Mouse (Mus musculus) heart, postnatal 4 days (tissue): ENCODE results near the gene Smad3. TPM values are rescaled to one million over a fixed set of nuclear protein-coding genes. Genes with fewer than 3 reads are reported as not detected.

ENCODE experiments used
- DNase-seq: peaks from one replicate; pipeline ENCODE4 v3.0.0; 2021
- total RNA-seq, 2 experiments: library from RNA; stranded (reverse); gene quantifications; 2 replicates each; pipeline ENCODE4 v1.2.3; 2021

The Smad3 gene
- total RNA-seq, 2 experiments from 2014 or later, result 20.7 to 20.9 TPM

DNA sequence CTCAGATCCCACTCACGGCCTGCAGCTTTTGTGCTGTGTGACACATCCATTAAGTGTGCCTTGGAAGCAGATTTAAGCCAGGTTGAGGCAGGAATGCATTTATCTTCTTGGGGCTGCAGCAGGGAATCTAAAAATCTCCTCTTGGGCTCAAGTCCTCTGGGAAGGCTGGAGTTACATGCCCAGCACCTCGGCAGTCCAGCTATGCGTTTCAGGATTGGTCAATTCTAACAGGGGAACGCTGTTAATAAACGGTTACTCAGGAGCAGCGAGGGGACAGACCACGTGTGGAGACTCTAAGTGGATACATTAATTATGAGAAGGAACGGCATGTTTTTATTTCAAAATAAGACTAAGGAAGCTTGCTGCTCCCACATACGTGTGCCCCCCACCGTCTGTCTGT lies 14.7 kb upstream of the Smad3 start:
- DNase-seq, result no peak

DNA sequence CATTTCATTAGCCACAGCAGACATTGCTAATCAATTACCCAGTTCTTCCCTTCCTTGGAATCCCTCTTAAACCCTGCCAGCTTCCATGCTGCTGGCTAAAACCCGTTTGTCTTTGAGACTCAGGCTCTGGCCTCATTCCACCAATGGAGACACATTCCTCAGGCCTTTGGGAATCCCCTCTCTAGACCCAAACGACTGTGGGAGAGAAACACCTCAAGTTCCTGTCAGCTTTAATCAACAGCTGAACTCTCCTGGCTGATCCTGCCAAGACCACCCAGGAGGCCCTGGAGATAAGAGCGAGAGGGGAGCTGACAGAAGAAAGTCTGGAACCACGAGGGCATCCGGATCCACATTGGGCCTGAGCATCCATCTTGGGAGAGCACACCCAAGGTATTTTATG lies 13.9 kb upstream of the Smad3 start:
- DNase-seq, result no peak

DNA sequence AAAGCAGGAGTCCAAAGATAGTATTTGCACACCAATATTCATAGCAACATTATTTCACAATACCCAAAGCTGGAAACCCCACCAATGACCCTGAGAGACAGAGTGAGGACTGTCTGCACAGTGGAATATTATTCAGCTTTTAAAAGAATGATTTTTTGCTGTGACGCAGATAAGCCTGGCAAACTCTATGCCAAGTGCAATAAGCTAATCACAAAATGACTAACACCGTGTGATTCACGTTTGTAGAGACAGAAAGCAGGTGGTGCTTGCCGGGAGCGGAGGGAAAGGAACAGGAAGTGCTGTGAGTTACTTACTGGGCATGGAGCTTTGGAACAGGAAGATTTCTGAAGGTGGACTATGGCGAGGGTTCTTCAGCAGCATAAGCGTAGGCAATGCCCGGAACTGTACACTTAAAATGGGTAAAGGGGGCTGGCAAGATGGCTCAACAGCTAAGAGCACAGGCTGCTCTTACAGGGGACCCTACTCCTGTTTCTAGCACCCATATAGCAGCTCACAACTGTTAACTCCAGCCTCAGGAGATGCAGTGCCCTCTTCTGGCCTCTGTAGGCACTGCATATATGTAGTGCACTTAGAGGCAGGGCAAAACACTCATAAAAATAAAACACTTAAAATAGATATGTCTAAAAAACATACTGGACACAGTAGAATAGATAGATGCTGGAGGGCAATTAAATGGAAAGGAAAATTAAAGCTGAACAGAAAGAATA lies 3.7 kb upstream of the Smad3 start:
- DNase-seq, result no peak

DNA sequence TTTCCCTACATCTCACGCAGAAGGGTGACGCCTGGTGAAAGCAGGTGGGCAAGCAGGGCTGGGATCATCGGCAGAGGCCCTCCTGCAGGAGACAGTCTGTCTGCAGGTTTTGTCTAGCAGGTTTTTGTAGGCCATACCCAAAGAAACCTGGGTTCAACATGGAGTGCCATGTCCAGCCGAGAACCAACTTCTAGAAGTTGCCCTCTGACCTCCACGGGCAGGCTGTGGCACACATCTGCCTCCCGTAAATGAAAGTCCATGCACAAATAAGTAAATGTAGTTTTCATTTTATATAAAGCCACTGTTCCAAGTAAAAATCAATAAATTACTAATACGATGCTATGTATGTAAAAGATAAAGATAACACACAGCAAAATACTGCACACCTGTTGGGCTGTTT lies 3.0 kb upstream of the Smad3 start:
- DNase-seq, result no peak

DNA sequence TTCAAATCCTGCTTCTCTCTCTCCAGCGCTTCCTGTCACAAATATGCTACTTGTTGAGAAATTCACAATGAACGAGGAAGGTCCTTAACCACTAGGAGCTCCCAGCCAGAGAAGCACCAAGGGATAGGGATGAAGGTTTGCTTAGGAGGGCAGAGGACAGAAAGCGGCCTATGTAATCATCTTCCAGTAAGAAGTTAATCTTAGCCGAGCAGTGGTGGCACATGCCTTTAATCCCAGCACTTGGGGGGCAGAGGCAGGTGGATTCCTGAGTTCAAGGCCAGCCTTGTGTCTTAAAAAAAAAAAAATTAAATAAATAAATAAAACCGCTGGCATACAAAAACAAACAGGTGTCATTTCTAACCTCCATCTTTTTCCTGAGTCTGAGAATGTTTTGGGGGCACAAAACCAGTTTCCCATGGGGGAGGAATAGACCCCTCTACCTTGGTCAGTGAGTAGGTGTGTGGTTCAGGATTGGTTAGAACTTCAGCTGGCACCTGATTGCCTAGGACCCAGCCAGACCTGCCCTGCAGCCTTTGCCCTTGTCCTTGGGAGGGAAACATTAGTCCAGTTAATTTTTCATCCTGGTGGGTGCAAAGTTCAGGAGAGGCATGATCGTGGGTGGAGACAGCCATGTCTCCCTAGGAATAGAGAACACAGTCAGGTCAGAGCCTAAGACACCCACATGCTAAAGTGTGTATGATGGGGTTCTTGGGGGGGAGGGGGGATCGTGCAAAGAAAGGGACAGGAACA lies 2.4 kb upstream of the Smad3 start:
- no peak for DNase-seq

DNA sequence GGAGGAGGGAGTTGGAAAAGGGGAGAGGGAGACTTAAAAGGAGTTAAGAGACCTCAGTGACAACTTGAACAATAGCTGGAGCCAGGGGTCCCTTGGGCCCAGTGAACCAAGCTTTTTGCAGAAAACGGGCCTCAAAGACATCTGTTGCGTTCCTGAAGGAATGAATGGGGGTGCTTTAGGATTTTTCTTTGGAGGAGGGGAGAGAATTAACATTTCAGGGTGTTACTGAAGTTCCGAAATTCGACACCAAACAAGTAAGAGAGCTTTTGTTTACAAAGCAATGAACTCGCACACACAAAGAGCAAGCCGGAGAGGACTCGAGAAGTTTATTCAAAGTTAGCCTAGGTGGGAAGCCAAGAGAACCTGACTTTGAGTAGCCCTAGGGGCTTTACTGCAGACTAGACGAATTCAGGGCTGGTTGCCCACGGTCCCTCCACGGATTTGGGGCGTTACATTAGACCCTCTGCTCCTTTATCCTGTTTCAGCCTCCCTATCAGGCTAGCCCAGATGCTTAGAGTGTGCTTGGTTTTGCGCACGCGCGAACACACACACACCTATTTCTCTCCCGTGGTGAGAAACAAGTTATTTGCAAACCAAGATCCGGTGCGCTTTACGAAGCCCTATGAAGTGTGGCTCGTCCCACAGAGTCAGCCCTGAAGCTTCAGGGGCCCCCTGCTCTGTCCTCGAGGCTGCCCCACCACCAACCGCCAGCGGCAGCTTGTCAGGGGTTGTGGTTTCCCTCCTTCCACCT lies 1.0 kb upstream of the Smad3 start:
- no peak for DNase-seq

DNA sequence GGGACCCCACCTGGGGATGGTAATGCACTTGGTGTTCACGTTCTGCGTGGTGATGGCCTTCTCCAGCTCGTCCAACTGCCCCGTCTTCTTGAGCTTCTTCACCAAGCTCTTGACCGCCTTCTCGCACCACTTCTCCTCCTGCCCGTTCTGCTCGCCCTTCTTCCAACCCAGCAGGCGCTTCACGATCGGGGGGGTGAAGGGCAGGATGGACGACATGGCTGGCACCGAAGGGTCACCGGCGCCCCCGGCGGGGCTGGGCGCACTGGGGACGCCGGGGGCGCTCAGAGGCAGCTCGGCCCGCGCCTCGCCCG lies 377 bp downstream of the Smad3 start:
- no peak for DNase-seq

DNA sequence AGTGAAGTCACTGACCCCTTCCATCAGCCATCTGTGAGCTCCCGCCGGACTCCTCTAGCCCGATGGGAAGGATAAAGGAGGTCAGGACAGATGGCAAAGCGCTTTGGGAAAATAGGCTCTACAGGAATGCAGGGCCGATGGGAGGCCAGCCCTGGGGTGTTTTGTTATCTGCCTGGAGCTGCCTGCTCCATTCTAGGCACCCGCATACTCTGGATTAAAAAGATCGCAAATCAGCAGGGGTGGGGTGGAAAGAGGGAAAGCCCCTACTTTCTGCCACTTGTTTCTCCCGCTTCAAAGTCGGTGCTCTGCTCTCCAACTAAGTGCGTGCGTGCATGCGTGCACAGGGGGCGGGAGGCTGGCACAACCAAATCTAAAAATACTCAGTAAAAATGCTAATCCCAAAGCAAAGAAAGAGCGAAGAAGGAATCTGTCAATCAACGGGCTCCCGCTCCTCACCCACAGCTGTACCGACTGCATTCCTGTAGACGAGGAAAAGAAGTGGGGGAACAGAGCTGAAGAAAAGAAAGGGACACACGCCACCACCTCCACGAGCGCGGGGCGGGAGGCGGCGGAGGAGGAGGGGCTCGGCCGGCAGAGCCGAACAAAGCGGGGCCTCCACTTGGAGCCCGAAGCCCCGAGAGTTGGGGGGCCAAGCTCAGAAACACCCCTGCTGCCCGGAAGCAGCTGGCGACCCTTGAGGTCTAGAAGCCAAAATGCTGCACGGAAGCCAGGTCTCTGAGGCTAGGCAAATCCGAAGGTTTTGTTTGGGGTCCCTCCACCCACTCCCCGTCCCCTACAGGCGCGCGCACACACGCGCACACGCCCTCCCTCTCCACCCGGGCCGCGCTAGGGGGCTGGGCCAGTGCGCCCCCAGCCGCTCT lies 973 bp downstream of the Smad3 start:
- DNase-seq, result peak; percentile 52

DNA sequence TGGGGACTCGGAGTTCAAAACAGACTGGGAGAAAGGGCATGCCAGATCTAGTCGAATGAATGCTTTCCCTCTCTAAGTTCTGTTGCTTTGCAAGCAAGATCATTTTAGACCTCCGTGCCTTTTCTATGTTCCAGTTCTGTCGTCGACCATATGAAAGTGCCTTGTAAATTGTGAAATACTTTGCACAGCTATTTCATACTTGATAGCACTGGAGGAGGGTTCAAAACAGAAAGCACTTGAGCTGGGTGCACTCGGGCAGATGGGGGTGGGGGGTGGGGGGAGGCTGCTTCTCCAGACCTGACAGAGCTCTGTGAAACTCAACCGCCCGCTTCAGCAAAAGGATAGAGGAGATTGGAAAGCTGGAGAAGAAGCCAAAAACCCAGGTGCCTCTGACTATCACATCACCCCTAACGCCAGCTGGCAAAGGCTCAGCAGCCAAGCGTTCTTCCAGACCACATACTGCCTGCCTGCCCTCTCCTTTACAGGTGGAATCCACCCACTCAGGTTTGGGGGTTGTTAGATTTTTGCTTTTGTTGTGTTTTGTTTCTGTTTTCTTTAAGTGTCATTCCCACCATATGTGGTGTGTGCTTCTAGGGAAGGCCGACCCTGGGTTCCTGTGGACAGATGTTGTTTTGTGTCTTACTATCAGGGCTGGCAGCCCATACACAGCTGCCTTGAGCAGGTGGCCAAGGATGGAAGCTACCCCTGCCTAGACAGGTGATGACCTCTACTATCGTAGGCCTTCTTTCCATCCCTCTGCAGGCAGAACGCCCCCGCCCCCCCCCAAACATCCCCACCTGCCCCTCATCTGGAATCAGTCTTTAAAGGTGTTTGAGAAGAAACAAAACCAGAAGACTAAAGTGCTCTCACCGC lies 1.9 kb downstream of the Smad3 start:
- peak; percentile 44 for DNase-seq

DNA sequence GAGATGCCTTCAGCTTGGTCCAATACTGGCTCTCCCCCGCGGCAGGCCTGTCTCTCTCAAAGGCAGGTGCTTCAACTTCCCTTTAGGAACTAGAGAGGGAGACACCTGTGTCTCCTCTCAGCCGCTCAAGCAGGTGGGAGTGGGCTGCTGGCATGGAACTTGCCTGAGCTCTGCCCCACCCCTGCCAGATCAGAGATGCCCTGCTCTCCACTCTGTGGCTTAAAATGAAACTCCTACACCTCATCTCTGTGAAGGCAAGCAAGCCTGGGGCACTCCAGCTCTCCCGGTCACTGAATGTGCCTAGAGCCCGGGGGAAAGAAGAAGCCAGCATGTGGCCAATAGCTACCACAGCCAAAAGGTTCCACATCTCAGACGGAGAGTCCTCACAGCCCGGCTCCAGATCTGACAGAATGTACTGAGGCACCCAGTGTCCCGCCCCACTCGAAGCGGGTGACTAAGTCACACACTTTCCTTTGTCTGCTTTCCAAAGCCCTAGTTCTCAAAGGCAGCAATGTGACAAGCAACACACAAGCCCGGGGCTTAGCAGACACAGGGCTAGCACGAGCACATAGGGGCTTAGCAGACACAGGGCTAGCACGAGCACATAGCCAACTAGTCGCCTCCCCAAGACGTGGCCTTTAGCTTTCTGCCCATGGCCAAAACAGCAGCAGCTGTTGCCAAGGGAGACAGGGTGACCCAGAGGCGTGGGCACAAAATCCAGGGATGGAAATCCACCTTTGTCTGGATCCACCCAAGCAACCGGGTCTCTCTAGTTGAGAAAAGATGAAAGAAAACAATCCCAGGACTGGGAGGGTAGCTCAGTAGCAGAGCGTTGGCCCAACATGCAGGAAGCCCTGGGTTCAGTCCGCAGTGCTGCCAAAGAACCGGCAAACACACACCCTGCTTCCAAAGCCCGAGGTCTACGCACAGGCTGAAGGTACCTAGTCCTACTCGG lies 3.0 kb downstream of the Smad3 start:
- no peak for DNase-seq

DNA sequence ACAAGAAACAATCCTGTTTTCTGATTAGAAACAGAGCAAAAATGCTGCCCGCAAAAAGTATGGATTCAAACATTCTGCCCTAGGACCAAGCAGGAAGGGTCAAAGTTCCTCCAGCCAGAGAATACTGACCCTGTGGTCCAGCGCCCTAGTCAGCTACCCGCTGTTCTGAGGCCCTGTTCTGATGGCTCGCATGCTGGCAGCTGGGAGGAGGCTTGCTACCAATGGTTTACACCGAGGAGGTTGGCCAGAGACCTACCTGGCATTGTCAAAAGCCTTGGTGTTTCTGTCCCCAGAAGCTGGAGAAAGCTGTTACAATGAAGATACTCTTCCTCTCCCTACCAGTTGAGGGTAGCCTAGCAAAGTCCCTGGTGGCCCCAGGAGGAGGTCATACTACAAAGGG lies 3.8 kb downstream of the Smad3 start:
- DNase-seq, result no peak

DNA sequence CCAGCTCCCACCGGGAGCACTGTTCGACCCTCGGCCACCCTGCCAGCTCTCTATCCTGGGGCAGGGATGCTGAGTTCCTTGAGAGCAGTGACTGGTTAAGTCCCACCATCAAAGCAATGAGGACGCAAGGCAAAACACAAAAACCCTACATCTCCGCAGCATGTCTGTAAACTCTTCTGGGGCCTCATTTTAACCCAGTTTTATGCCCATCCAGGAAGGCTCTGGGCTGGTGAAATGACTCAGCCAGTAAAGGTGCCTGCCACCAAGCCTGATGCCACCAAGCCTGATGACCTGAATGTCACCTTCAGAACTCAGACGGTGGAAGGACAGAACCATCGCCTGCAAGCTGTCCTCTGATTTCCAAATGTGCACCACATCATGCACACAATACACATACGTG lies 4.4 kb downstream of the Smad3 start:
- no peak for DNase-seq

DNA sequence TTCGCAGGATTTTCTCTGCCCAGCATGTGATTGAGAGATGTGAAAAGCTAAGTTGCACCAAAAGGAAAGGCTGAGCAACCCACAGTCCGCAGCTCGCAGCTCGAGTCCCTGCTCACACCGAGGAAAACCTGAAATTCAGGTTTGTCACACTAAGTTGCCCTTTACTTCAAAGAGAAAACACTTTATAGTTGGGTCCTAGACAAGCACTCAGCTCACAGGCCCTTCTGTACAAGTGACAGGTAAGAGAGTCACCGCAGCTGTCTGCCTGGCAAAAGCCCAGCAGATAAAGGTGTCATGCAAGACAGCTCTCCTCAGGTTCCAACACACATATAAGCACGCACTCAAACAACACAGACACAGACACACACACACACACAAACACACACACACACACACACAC lies 5.2 kb downstream of the Smad3 start:
- no peak for DNase-seq

DNA sequence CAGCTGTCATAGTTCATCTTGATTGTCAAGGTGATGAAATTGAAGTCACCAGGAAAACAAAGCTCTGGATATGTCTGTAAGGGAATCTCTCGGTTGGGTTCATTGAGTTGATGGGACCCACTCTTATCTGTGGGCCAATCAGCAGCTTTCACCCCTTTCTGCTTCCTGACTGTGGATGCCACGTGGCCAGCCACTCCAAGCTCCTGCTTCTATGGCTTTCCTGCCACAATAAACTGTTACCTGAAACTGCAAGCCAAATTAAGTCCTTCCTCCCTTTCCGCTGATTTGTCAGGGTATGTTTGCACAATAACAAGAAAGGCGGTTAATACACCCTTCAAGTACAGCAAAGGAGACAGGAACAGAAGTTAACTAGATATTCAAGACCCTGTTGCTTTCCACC lies 6.5 kb downstream of the Smad3 start:
- no peak for DNase-seq

DNA sequence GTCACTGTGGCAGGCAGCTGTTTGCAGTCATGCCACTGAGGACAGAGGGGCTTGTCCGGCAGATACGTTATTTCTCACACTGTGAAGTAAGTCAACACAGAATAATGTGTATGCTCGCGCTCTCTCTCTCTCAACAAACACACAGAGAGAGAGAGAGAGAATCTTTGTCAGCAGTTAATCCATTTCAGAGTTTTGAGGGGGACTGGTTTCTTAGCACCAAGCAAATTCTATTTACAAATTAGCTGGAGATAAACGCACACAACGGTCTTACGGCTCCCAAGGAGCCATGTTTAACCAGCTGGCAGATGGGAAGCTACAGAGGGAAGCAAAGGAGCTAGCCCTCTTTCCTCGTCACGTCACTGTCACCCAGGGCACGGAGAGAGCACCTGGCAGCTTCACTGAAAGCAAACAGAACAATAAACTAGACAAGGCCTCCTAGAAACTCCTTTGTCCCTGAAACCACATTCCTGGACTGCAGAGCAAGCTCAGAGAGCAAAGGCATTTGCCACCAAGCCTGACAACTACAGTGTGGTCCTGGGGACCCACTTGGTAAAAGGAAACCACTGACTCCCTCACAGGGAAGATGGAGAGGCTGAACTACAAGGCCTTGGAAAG lies 7.3 kb downstream of the Smad3 start:
- DNase-seq, result no peak

DNA sequence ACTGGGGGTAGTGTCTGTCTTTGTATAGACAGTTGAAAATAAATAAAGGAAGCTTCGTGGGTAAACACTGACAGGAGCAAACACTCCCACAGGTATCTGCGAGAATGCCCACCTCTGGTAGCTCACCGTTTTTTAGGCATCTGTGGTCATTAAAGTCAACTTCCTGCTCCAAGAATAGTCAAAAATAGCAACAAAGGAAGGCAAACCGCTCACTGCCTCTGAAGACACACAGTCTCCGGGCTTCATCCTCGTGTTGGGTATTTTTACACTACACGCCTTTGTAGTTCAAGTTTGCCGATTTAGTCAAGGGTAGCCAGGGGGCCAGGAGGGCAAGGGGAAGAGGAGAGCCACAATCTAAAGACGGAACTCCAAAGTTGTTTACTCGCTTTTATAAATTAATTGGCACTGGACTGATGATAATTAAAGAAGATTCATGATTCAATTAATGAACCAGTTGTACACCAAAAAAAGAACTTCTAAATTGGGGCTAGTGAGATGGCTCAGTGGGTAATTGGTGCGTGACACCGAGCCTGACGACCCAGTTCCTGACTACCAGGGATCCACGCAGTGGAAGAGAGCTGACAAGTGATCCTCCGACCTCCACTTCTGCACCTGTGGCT lies 8.4 kb downstream of the Smad3 start:
- no peak for DNase-seq

DNA sequence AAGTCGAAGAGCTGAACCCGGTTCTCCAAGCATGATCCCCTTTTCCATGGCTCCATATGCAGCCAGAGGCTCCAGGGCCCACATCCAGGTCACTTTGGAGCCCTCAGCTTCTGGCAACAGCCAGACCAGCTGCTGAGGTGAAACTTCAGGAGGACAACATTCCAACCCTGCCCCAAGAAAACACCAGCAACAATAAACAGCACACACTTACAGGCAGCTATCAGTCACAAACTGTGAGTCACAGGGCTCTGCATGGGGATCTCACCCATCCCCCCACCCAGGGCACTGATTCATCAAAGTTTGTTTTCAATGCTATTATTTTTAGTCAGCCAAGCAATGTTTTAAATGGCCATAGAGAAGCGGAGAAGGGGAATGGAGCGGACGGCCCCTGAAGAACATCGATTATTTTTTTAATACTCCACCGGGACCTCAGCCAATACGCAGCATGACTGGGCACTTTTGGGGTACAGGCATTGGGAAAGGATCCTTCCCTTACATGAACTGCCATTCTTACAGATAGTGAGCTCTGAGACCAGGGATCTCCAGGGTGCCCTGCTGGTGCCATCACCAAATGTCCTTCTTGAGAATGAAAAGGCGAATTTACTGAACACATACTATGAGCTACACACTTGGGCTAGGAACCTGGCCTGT lies 10.0 kb downstream of the Smad3 start:
- DNase-seq, result no peak

DNA sequence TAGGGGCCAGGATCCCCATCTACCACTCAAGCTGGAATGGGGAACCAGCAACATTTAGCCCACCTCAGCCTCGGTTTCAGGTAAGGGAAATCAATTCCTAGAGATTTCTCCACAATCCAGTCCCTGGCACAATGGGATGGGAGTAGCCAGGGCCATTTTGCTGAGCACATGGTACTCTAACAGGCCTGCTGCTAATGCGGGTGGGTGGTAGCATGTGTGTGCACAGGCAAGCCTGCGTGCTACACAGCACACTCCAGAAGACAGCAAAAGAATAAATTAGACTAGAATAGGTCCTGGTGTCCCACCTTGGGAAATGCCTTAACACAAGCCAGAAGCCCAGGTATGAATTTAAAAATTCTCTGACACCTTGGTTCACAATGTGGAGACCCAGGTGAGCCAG lies 10.8 kb downstream of the Smad3 start:
- no peak for DNase-seq
